Comparison of ENCODE assay signal across 12 mouse cellular contexts in the genomic region with DNA sequence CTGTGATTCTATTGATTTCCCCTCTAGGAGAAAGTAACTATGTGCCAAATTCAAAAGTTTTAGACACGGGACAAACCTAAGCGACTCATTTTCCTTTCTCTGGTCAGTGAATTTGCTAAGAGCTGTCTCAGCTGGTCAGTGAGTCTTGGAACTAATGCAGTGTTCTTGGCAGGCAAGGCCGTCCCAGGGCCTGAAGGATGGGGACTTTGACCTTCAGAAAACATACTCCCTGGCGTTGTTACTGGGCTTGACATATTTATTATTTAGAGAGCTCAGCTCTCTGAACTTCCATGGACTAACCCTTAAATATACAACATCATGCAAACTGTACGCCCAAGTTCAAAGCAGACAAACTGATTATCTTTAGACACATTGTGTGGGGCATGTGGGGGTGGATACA.
DNase-seq lines count a peak whose midpoint lies in the region; ATAC-seq and TF ChIP-seq lines count a peak whose summit lies in the region.
"Had no signal": no experiment of that assay in that cellular context is flagged by ENCODE, and none has a peak within 500 bp of the region (broad histone marks: within the 10 kb centered on the region; RNA-seq: fewer than 3 reads in every experiment).

No protein-coding gene starts in this region.

- intact Hi-C loops in heart, postnatal 10 days (cut with DNase I): no loop called here

- 33% methylated on average over 5 of the region's 5 CpGs for WGBS in stomach, postnatal 0 days
- WGBS in cerebellum, adult 2 months: 70% methylated on average over 5 of the region's 5 CpGs

- no peaks in the 10 kb centered on the region for H3K36me3 ChIP-seq in stomach, postnatal 0 days (ENCODE audit: control insufficient read depth, insufficient read depth, low read length)
- H3K36me3 ChIP-seq: G1E; neural tube, embryonic 12.5 days had no signal

- H3K4me2 ChIP-seq in stomach, postnatal 0 days (replicated peaks; ENCODE audit: low read depth): no peak overlapping the region
- H3K4me2 ChIP-seq: neural tube, embryonic 12.5 days had no signal

- peak; percentile 34 for DNase-seq in urinary bladder, postnatal 14 days (ENCODE audit: low spot score)
- no peak for DNase-seq in urinary bladder, postnatal 25 days (ENCODE audit: low spot score)
- DNase-seq in heart, postnatal 10 days: peak; percentile 48 to 51
- peak; percentile 50 to 69 for DNase-seq in kidney, postnatal 25 days
- no peak for DNase-seq in stomach, postnatal 0 days (ENCODE audit: low spot score)
- DNase-seq in right cerebral cortex, postnatal 25 days: no peak
- DNase-seq in cerebellum, adult 2 months: no peak
- no peak for DNase-seq in layer of hippocampus, adult 11-12 months (ENCODE audit: low spot score)
- DNase-seq: spleen, adult 18-20 months had no signal

- no peak for TF ChIP-seq EP300 in stomach, postnatal 0 days (optimal IDR thresholded peaks at IDR 0.05)

- peak; percentile 56; the same call in 1 of the 2 replicates for ATAC-seq in stomach, postnatal 0 days (ENCODE audit: low FRiP score, low TSS enrichment)

- no peak overlapping the region for H3K9ac ChIP-seq in stomach, postnatal 0 days (ENCODE audit: low read length)
- H3K9ac ChIP-seq: neural tube, embryonic 12.5 days had no signal

- no peak overlapping the region for H3K27ac ChIP-seq in stomach, postnatal 0 days (replicated peaks)
- H3K27ac ChIP-seq in cerebellum, adult 2 months (ENCODE audit: insufficient read depth, low read length): no peak overlapping the region
- H3K27ac ChIP-seq: neural tube, embryonic 12.5 days had no signal

- H3K9me3 ChIP-seq in stomach, postnatal 0 days (ENCODE audit: control insufficient read depth, low read length): no peaks in the 10 kb centered on the region
- H3K9me3 ChIP-seq: G1E; megakaryocyte, embryonic 14.5 days; neural tube, embryonic 12.5 days had no signal

- no peaks in the 10 kb centered on the region for H3K4me1 ChIP-seq in stomach, postnatal 0 days (replicated peaks; ENCODE audit: control insufficient read depth, insufficient read depth)
- H3K4me1 ChIP-seq in cerebellum, adult 2 months (ENCODE audit: control insufficient read depth, insufficient read depth, low read length): peaks cover 2% of the 10 kb centered on the region; the same call in 1 of the 2 replicates
- H3K4me1 ChIP-seq: megakaryocyte, embryonic 14.5 days; neural tube, embryonic 12.5 days had no signal

- TF ChIP-seq POLR2A in cerebellum, adult 2 months (IDR thresholded peaks at IDR 0.05; ENCODE audit: borderline replicate concordance, insufficient read depth, low read length): no peak

- no peak overlapping the region for H3K4me3 ChIP-seq in stomach, postnatal 0 days (ENCODE audit: low read depth, low read length)
- H3K4me3 ChIP-seq in cerebellum, adult 2 months (replicated peaks; ENCODE audit: insufficient read depth, low read depth, low read length): no peak overlapping the region
- H3K4me3 ChIP-seq: megakaryocyte, embryonic 14.5 days; neural tube, embryonic 12.5 days had no signal

- no peak for TF ChIP-seq CTCF in stomach, postnatal 0 days (IDR thresholded peaks at IDR 0.05; ENCODE audit: low read depth)
- TF ChIP-seq CTCF in cerebellum, adult 2 months (IDR thresholded peaks at IDR 0.05; ENCODE audit: borderline replicate concordance, insufficient read depth, low read depth, low read length): no peak

- no peaks in the 10 kb centered on the region for H3K27me3 ChIP-seq in stomach, postnatal 0 days (ENCODE audit: control insufficient read depth, insufficient read depth, low read length)
- no peaks in the 10 kb centered on the region for H3K27me3 ChIP-seq in cerebellum, adult 2 months (ENCODE audit: control insufficient read depth, insufficient read depth, low read length)
- H3K27me3 ChIP-seq: neural tube, embryonic 12.5 days had no signal

Comparison
In these comparisons a context has a peak if more than half of its experiments do, and no peak if none do; other contexts are left out.
1. DNase-seq: peak in urinary bladder, postnatal 14 days (single experiment), heart, postnatal 10 days (2 of 2) and kidney, postnatal 25 days (2 of 2); none in urinary bladder, postnatal 25 days (single experiment), stomach, postnatal 0 days (single experiment), right cerebral cortex, postnatal 25 days (single experiment), cerebellum, adult 2 months (0 of 2) and layer of hippocampus, adult 11-12 months (single experiment).